Mouse (Mus musculus) neural tube, embryonic 15.5 days (tissue): ENCODE data around the gene Cldn4. TPM values are rescaled to one million over a fixed set of nuclear protein-coding genes. Genes with fewer than 3 reads are reported as not detected.
"Not testable (repeated sequence)": the region's sequence is repeated elsewhere in the genome, so short reads cannot be mapped to it uniquely, and the experiment has no call there.

Experiments used
- ATAC-seq: fragments of 200-750 bp; cut with Nextera tagmentation; 2 replicates; pipeline ENCODE4 v1.8.0; 2017; ENCODE audit warnings: mild to moderate bottlenecking, moderate TSS enrichment, moderate library complexity; ENCODE audit not compliant: low FRiP score
- H3K27ac ChIP-seq: fragments of 300-500 bp; sonication (generic); replicated peaks from 2 replicates; pipeline ENCODE4 v1.5.1; 2015; ENCODE audit warnings: mild to moderate bottlenecking, inconsistent platforms
- H3K27me3 ChIP-seq: fragments of 300-500 bp; sonication (generic); replicated peaks from 2 replicates; pipeline ENCODE4 v1.6.1; 2015; ENCODE audit warnings: inconsistent platforms
- H3K36me3 ChIP-seq: fragments of 300-500 bp; sonication (generic); 2 replicates; pipeline ENCODE4 v1.6.1; 2015; ENCODE audit warnings: inconsistent platforms
- H3K4me1 ChIP-seq: fragments of 300-500 bp; sonication (generic); 2 replicates; pipeline ENCODE4 v1.6.1; 2015; ENCODE audit warnings: inconsistent platforms
- H3K4me2 ChIP-seq: fragments of 300-500 bp; sonication (generic); 2 replicates; pipeline ENCODE4 v1.6.1; 2015; ENCODE audit warnings: inconsistent platforms, mild to moderate bottlenecking, moderate library complexity
- H3K4me3 ChIP-seq: fragments of 300-500 bp; sonication (generic); replicated peaks from 2 replicates; pipeline ENCODE4 v1.5.1; 2015; ENCODE audit warnings: mild to moderate bottlenecking, inconsistent platforms
- H3K9ac ChIP-seq: fragments of 300-500 bp; sonication (generic); replicated peaks from 2 replicates; pipeline ENCODE4 v1.6.1; 2015; ENCODE audit warnings: mild to moderate bottlenecking, inconsistent platforms
- H3K9me3 ChIP-seq: fragments of 300-500 bp; sonication (generic); replicated peaks from 2 replicates; pipeline ENCODE4 v1.6.1; 2016; ENCODE audit warnings: inconsistent platforms
- WGBS: fragments of 180-500 bp; shearing (Covaris S2); methylation state at CpG from one replicate; pipeline ENCODE4 v1.1.7; 2015; ENCODE audit warnings: mixed read lengths; 5-methylcytosine and 5-hydroxymethylcytosine counted together
- polyA plus RNA-seq: library from polyadenylated mRNA; unstranded; fragments of >200 nt; fragmentation: Nextera tagmentation; extraction: Ambion mirVana; gene quantifications from 2 replicates; pipeline ENCODE4 v1.2.1, GENCODE M21; 2015

The Cldn4 gene
- polyA plus RNA-seq, 1 experiment from 2014 or later, result 0.13 TPM

DNA sequence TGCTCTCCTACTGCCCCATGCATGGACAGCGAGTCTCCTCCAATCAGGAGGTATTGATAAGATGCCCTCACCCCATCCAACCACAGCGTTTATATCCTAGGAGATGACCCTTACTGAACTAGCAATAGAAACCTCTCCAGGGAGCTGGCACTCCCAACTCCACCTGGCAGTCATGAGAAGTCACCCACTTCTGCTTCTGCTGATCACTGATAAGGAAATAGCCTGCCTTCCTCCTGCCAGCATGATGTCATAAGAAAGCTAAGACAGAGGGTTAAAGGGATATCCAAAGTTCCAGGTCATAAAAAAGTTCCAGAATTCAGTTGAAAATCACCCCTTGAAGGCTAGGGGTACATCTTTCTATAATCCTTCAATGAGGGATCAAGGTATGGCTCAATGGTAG lies 29.4 kb upstream of the Cldn4 start:
- Histone ChIP-seq H3K9me3 (no peaks in the 10 kb centered on the region), H3K36me3 (no peaks in the 10 kb centered on the region), H3K9ac (no peak overlapping the region), H3K4me3 (no peak overlapping the region), H3K27ac (no peak overlapping the region), H3K4me1 (no peaks in the 10 kb centered on the region), H3K4me2 (no peak overlapping the region), H3K27me3 (no peaks in the 10 kb centered on the region)
- no peak for ATAC-seq
- WGBS, result 91% methylated on average over 2 of the region's 2 CpGs

DNA sequence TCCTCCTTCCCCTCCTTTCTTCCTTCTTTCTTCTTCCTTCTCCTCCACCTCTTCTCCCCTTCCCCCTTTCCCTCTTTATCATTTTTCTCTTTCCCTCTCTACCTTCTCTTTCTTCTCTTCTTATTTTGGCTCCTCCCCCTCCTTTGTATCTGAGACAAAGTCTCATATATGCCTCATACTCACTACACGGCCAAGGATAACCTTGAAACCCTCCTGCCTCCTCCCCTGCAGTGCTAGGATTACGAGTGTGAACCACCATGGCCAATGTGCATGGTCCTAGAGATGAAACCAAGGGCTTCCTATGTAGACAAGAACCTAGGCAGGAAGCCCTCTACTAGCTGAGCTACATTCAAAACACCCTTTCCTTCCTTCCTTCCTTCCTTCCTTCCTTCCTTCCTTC lies 28.2 kb upstream of the Cldn4 start:
- Histone ChIP-seq H3K27ac (no peak overlapping the region), H3K36me3 (no peaks in the 10 kb centered on the region), H3K27me3 (no peaks in the 10 kb centered on the region), H3K9me3 (no peaks in the 10 kb centered on the region), H3K4me1 (no peaks in the 10 kb centered on the region), H3K4me3 (no peak overlapping the region), H3K9ac (no peak overlapping the region), H3K4me2 (no peak overlapping the region)
- no peak for ATAC-seq
- WGBS, result 60% methylated on average over 2 of the region's 2 CpGs

DNA sequence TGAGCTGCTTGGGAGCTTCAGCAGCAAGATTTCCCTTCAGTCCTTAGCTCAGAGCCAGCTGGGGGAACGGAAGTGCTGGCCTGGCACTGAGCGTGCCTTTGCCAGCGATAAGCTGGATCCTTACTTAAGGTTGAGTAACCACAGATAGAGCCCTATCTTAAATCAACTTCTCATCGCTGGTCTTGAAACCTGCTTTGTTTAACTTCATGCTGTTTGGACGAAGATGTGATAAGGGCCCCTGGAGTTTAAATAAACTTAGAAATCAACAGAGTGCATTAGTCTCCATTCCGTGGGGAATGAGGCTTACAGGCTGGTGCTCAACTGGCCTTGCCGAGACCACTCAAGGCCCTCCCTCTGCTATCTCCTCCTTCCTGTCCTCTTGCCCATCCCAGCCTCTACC lies 27.6 kb upstream of the Cldn4 start:
- Histone ChIP-seq H3K9ac (no peak overlapping the region), H3K36me3 (no peaks in the 10 kb centered on the region), H3K4me2 (no peak overlapping the region), H3K27ac (no peak overlapping the region), H3K4me3 (no peak overlapping the region), H3K4me1 (no peaks in the 10 kb centered on the region), H3K9me3 (no peaks in the 10 kb centered on the region), H3K27me3 (no peaks in the 10 kb centered on the region)
- WGBS, result 72% methylated on average over 7 of the region's 7 CpGs
- no peak for ATAC-seq

DNA sequence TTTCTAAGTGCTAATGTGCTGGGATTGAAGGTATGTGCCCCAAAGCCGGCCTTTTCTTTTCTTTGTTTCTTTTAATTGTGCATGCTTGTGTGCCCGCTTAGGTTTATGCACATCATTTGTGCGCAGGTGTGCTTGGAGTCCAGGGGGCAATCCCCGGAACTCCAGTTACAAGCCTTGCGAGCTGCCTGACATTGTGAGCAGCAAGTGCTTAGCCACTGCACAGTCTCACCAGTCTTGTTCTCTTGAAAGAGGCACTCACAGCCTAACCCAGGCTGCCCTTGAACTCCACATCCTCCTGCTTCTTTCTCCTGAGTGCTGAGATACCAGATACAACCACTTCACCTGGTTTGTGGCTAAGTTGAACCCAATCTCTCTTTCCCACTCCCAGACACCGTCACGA lies 26.8 kb upstream of the Cldn4 start:
- H3K36me3 ChIP-seq, result no peaks in the 10 kb centered on the region
- H3K4me1 ChIP-seq, result no peaks in the 10 kb centered on the region
- no peak overlapping the region for H3K4me3 ChIP-seq
- no peak for ATAC-seq
- H3K4me2 ChIP-seq, result no peak overlapping the region
- H3K27ac ChIP-seq, result no peak overlapping the region
- 85% methylated on average over 7 of the region's 7 CpGs for WGBS
- no peaks in the 10 kb centered on the region for H3K9me3 ChIP-seq
- H3K9ac ChIP-seq, result no peak overlapping the region
- no peaks in the 10 kb centered on the region for H3K27me3 ChIP-seq

DNA sequence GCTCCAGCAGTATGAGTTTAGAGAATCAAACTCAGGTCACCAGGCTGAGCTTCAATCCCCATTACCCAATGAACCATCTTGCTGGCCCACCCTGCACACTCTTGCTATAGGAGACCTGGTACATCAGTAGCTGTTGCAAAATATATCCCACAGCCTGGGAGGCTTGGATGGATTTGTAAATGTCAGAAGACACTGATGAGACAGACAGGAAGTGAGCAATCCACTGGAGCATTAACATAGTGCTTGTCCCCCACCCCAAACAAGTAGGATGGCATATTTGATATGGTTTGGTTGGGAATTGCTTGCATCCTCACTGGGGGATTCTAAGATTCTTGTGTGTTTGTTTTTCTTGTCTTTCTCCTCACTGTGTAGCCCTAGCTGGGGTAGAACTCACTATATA lies 26.3 kb upstream of the Cldn4 start:
- H3K4me2 ChIP-seq, result no peak overlapping the region
- no peaks in the 10 kb centered on the region for H3K4me1 ChIP-seq
- ATAC-seq, result no peak

DNA sequence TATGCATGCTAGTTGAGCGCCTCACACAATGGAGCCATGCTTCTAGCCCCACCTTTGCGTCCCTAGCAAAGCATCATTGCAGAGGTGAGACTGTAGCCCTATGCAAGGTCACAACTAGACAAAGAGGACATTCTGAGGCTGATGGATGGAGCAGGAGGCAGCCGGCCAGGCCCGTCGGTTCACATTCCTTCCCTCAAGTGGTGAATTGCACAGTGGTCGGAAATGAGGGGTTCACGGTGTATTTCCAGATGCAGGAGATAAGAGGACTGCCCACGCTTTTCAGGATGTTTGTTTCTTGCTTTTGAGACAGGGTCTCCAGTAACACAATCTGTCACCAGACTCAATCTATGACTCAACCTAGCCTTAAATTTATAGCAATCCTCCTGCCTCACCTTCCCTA lies 23.9 kb upstream of the Cldn4 start:
- H3K9me3 ChIP-seq, result no peaks in the 10 kb centered on the region
- H3K4me1 ChIP-seq, result peaks cover 8% of the 10 kb centered on the region
- H3K9ac ChIP-seq, result no peak overlapping the region
- no peak overlapping the region for H3K27ac ChIP-seq
- H3K36me3 ChIP-seq, result no peaks in the 10 kb centered on the region
- no peak overlapping the region for H3K4me3 ChIP-seq
- no peak overlapping the region for H3K4me2 ChIP-seq
- 81% methylated on average over 8 of the region's 8 CpGs for WGBS
- 0 out of 2 replicates have a peak, but pooled peaks cover 11% of the 10 kb centered on the region for H3K27me3 ChIP-seq
- ATAC-seq, result no peak

More for the DNA sequence above, 26.3 kb upstream of the Cldn4 start:
- no peaks in the 10 kb centered on the region for H3K9me3 ChIP-seq
- no peak overlapping the region for H3K9ac ChIP-seq
- H3K27ac ChIP-seq, result no peak overlapping the region
- no peak overlapping the region for H3K4me3 ChIP-seq
- H3K27me3 ChIP-seq, result no peaks in the 10 kb centered on the region
- H3K36me3 ChIP-seq, result no peaks in the 10 kb centered on the region

DNA sequence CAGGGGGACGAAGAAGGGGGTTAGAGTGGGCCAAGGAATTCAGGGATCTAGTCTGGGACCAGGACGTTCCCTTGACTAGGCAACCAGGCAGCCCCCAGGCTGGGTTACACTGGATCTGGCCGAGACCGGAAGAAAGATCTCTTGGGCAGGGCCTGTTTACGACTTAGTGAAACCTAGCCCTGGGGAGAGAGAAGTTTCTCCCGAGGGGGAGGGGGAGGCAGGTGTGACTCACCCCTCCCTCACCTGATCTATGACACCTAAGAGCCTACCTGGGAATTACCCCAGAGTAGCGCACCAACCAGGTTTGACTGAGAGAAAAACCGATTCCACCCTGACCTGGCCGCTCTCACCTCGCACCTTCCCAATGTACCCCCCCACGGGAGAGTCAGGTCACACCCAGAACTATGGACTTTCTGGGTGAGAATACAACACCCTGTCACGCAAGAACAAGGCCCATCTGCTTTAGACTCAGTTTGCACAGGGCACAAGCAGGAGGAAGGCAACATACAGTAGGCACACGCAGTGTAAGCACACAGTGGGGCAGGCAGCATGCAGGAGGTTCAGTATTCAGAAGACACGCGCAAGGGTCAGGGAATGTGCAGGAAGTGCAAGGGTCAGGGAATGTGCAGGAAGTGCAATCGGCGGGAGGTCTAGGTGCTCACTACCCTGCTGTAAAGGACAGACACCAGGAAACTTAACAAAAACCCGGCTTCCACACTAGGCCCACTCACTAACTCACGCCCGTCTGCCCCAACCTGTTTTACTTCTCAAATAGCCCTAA lies 20.6 kb upstream of the Cldn4 start:
- Histone ChIP-seq H3K4me2 (no peak overlapping the region), H3K9me3 (no peaks in the 10 kb centered on the region), H3K9ac (no peak overlapping the region), H3K27ac (no peak overlapping the region), H3K4me3 (no peak overlapping the region), H3K27me3 (0 out of 2 replicates have a peak, but pooled peaks cover 12% of the 10 kb centered on the region), H3K4me1 (peaks cover 11% of the 10 kb centered on the region), H3K36me3 (no peaks in the 10 kb centered on the region)
- 76% methylated on average over 20 of the region's 20 CpGs for WGBS
- ATAC-seq, result no peak

DNA sequence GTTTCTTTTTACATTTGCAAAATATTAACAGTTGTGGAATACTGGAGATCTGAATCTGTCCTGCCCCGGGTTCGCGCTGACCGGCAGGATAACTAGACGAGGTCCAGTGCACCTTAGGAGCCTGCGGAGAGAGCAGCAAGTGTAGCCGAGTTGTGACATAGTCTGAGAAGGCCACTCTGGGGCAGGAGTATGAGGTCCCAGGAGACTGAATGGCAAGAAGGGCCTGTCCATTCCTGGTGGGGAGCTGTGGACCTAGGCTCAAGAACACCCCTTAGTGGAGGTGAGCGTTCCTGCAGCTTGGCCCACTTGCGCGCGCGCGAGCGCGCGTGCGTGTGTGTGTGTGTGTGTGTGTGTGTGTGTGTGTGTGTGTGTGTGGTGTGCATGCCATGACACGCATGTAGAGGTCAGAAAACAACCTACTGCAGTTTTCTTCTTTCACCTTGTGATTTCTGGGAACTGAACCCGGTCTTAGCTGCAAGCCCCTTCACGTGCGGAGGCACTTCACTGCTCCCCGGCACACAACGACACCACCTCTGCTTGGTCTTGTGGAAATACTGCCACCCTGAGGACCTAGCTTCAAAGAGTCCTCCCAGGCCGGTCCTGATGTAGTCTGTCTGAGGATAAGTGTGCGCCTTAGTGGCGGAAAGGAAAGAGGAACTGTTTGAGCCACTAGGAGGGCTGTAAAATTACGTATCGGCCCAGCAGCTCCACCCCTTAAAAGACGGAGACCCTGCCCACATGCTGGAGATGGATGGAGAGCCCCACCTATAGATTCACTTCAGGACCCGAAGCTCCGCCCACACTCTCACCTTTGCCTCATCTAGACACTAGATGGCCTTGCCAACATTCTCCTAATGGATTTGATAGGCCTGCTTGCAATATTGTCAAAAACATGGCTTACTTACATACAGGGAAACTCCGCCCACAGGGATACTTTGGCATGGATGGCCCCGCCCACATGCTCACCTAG lies 19.4 kb upstream of the Cldn4 start:
- no peak overlapping the region for H3K9ac ChIP-seq
- peak; percentile 70 for ATAC-seq
- H3K27me3 ChIP-seq, result 0 out of 2 replicates have a peak, but pooled peaks cover 12% of the 10 kb centered on the region
- H3K4me3 ChIP-seq, result peak overlapping the region; percentile 26
- WGBS, result 4% methylated on average over 33 of the region's 33 CpGs
- peak overlapping the region; percentile 55 for H3K4me2 ChIP-seq
- H3K27ac ChIP-seq, result no peak overlapping the region
- no peaks in the 10 kb centered on the region for H3K9me3 ChIP-seq
- no peaks in the 10 kb centered on the region for H3K36me3 ChIP-seq
- H3K4me1 ChIP-seq, result peaks cover 11% of the 10 kb centered on the region

DNA sequence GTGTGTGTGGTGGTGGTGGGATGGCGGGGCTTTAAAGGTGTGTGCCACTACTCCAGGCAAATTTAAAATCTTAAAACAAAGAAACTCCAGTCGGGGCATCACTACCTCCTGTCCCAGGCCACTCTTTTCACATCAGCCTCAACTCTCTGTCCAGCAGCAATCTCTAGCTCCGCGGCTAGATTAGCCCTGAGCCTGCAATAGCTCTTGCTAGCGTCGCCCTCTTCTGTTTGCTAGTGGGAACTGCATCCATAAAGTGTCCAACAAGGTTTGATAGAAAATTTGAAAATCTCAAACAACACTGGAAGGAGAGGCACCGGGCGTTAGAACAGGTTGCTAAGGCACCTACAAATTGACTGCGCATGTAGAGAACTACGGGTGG lies 18.7 kb upstream of the Cldn4 start:
- H3K4me1 ChIP-seq, result peaks cover 11% of the 10 kb centered on the region
- peak overlapping the region; percentile 55 for H3K4me2 ChIP-seq
- H3K9me3 ChIP-seq, result no peaks in the 10 kb centered on the region
- H3K9ac ChIP-seq, result no peak overlapping the region
- 8% methylated on average over 10 of the region's 10 CpGs for WGBS
- 0 out of 2 replicates have a peak, but pooled peaks cover 12% of the 10 kb centered on the region for H3K27me3 ChIP-seq
- no peaks in the 10 kb centered on the region for H3K36me3 ChIP-seq
- ATAC-seq, result no peak
- no peak overlapping the region for H3K27ac ChIP-seq
- H3K4me3 ChIP-seq, result peak overlapping the region; percentile 26

DNA sequence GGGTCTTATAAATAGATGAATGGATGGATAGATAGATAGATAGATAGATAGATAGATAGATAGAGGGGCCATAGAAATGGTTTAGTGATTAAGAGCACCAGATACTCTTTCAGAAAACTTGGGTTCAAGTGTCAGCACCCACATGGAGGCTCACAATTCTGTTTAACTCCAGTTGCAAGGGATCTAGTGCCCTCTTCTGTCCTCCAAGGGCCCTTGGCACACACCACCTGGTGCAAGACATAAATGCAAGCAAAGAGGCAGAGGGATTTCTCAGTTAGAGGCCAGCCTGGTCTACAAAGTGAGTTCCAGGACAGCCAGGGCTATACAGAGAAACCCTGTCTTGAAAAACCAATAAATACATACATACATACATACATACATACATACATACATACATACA lies 17.9 kb upstream of the Cldn4 start:
- Histone ChIP-seq H3K4me1 (peaks cover 11% of the 10 kb centered on the region), H3K27me3 (0 out of 2 replicates have a peak, but pooled peaks cover 12% of the 10 kb centered on the region)
- not testable (repeated sequence) for H3K9me3 ChIP-seq, H3K27ac ChIP-seq, H3K9ac ChIP-seq, ATAC-seq, H3K36me3 ChIP-seq, H3K4me3 ChIP-seq, H3K4me2 ChIP-seq

DNA sequence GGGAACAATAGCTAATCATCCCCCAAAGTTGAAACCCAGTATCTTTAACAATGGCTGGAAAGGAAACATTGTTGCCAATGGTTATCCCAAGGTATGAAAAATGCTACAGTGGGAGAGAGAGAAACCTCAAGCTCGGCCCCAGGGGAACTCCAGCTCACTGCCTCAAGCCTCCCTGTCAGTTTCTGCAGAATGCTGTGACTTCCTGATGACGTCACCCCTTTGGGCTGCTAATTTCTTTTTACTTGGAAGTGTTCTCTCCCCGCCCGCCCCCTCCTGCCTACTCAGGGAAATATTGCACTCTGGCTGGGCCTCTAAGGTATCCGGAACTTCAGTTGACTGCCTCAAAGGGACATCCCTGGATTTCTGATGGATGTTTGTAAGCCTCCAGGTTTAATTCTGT lies 16.8 kb upstream of the Cldn4 start:
- no peak overlapping the region for H3K4me2 ChIP-seq
- H3K9me3 ChIP-seq, result no peaks in the 10 kb centered on the region
- no peak overlapping the region for H3K27ac ChIP-seq
- H3K36me3 ChIP-seq, result no peaks in the 10 kb centered on the region
- peaks cover 11% of the 10 kb centered on the region for H3K4me1 ChIP-seq
- 0 out of 2 replicates have a peak, but pooled peaks cover 12% of the 10 kb centered on the region for H3K27me3 ChIP-seq
- no peak overlapping the region for H3K4me3 ChIP-seq
- no peak overlapping the region for H3K9ac ChIP-seq
- ATAC-seq, result no peak
- WGBS, result 43% methylated on average over 5 of the region's 5 CpGs

DNA sequence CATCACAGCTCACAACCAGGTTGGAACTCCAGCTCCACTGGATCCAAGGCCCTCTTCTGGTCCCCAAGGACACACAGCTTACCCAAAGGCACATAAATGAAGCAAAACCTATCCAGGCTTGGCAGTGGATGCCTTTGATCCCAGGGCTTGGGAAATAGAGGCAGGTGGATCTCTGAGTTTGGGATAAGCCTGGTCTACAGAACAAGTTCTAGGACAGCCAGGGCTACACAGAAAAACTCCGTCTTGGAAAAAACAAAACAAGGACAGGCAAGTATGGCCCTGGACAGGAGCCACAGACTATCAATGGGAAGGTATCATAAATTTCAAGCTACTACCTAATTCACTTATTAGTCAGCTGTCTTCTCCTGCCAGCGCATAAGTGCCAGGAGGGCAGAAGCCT lies 14.8 kb upstream of the Cldn4 start:
- Histone ChIP-seq H3K27ac (no peak overlapping the region), H3K9ac (no peak overlapping the region), H3K36me3 (no peaks in the 10 kb centered on the region), H3K4me2 (no peak overlapping the region), H3K4me3 (no peak overlapping the region), H3K4me1 (peaks cover 11% of the 10 kb centered on the region), H3K9me3 (no peaks in the 10 kb centered on the region), H3K27me3 (0 out of 2 replicates have a peak, but pooled peaks cover 3% of the 10 kb centered on the region)
- no peak for ATAC-seq
- WGBS, result 89% methylated on average over 2 of the region's 2 CpGs
